Mouse (Mus musculus) G1E (cell line): ENCODE results near the gene Gpsm3. TPM values are rescaled to one million over a fixed set of nuclear protein-coding genes. Genes with fewer than 3 reads are reported as not detected.

Experiments used
- ATAC-seq: 2 replicates; pipeline ENCODE4 v1.8.0; 2016; ENCODE audit warnings: mild to moderate bottlenecking; ENCODE audit not compliant: insufficient number of reproducible peaks, poor library complexity, low FRiP score, severe bottlenecking; ENCODE audit errors: extremely low read depth
- DNase-seq: peaks from one replicate; pipeline ENCODE4 v3.0.0; 2012; ENCODE audit warnings: low spot score
- H3K27me3 ChIP-seq: 2 replicates; pipeline ENCODE4 v1.6.1; 2012; ENCODE audit warnings: mild to moderate bottlenecking, low read length, inconsistent platforms; ENCODE audit not compliant: insufficient read depth
- H3K36me3 ChIP-seq: replicated peaks from 2 replicates; pipeline ENCODE3; 2012; ENCODE audit warnings: mild to moderate bottlenecking, inconsistent platforms
- H3K4me1 ChIP-seq: 2 replicates; pipeline ENCODE4 v1.6.1; 2012; ENCODE audit warnings: low read depth, low read length, inconsistent platforms, mixed read lengths; ENCODE audit not compliant: insufficient read depth
- H3K4me3 ChIP-seq: 2 replicates; pipeline ENCODE4 v1.5.1; 2012; ENCODE audit warnings: low read depth, mild to moderate bottlenecking, inconsistent platforms, low read length, moderate library complexity, mixed read lengths
- H3K9me3 ChIP-seq: replicated peaks from 2 replicates; pipeline ENCODE4 v1.6.1; 2012; ENCODE audit warnings: inconsistent platforms
- CTCF ChIP-seq: IDR thresholded peaks from 2 replicates; pipeline ENCODE4 v1.5.1; 2012; ENCODE audit warnings: low read depth, low read length, inconsistent platforms, mixed read lengths
- GATA1 ChIP-seq: IDR thresholded peaks from 2 replicates; pipeline ENCODE4 v1.6.1; 2012; ENCODE audit warnings: borderline replicate concordance, low read length, inconsistent platforms, mixed read lengths
- GATA2 ChIP-seq: IDR thresholded peaks from 2 replicates; pipeline ENCODE4 v1.6.1; 2012; ENCODE audit warnings: low read depth, low read length, inconsistent platforms, borderline replicate concordance
- POLR2AphosphoS5 ChIP-seq: IDR thresholded peaks from 2 replicates; pipeline ENCODE4 v1.6.1; 2012; ENCODE audit warnings: low read depth, low read length, inconsistent platforms; ENCODE audit not compliant: insufficient replicate concordance
- TAL1 ChIP-seq: conservative IDR thresholded peaks from 2 replicates; pipeline ENCODE4 v1.6.1; 2012; ENCODE audit warnings: low read depth, low read length, inconsistent platforms, mixed read lengths
- polyA plus RNA-seq: library from polyadenylated mRNA; stranded (reverse); fragments of >175 nt; gene quantifications from 2 replicates; pipeline ENCODE4 v1.2.3, GENCODE M21; 2012
- total RNA-seq, 2 experiments: library from RNA; stranded (forward) in 1 of 2; stranded (reverse) in 1 of 2; fragments of 200-1000 nt in 1 of 2; fragments of >200 nt in 1 of 2; fragmentation: Nextera tagmentation in 1 of 2; gene quantifications; 2 replicates each; pipeline ENCODE4 v1.2.3; 2014 to 2017

The Gpsm3 gene
- total and polyA plus RNA-seq, 3 experiments, result 43.2 to 399 (median 99.5) TPM

DNA sequence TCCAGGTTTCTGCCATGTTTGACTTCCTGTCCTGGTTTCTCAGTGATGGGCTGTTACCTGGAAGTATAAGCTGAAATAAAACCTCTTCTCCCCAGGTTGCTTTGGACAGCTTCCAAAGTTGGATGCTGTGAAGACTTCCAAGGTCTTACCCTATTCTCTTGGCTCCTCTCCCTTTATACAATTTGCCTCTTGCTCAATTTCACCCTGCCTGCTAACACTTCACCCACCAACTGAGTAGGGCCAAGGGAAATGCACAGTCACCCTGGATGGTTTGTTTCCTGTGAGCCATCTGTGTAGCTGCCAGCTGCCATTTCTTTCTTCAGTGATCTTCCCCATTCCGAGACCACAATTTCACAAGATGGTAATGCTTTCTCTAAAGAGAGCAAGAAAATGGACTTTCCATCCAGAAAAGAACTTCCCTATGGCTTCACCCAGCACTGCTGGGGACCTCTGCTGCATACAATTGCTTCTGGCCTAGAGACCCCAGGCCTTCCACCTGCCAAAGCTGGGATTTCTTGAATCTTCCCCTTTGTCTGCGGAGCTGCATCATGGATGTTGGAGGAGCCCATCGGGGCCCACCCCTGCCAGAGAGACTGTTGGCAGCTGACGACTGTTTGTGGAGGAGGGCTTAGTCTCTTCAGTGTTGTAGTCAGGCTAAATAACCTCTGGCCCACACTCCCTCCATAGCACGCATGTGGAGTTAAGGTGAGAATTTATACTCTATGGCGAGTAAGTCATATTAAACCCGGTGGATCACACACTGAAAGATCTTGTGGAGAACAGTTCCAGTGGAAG is 50.1 kb downstream of the Gpsm3 start:
- no peak overlapping the region for H3K4me3 ChIP-seq
- no peak for DNase-seq
- ATAC-seq, result no peak
- H3K36me3 ChIP-seq, result no peaks in the 10 kb centered on the region
- H3K9me3 ChIP-seq, result no peaks in the 10 kb centered on the region
- no peak for TF ChIP-seq POLR2AphosphoS5
- TF ChIP-seq GATA1, result no peak
- no peak for TF ChIP-seq CTCF
- TF ChIP-seq GATA2, result no peak
- no peak for TF ChIP-seq TAL1
- no peaks in the 10 kb centered on the region; the same call in 1 of the 2 replicates for H3K4me1 ChIP-seq
- peaks cover 49% of the 10 kb centered on the region for H3K27me3 ChIP-seq

DNA sequence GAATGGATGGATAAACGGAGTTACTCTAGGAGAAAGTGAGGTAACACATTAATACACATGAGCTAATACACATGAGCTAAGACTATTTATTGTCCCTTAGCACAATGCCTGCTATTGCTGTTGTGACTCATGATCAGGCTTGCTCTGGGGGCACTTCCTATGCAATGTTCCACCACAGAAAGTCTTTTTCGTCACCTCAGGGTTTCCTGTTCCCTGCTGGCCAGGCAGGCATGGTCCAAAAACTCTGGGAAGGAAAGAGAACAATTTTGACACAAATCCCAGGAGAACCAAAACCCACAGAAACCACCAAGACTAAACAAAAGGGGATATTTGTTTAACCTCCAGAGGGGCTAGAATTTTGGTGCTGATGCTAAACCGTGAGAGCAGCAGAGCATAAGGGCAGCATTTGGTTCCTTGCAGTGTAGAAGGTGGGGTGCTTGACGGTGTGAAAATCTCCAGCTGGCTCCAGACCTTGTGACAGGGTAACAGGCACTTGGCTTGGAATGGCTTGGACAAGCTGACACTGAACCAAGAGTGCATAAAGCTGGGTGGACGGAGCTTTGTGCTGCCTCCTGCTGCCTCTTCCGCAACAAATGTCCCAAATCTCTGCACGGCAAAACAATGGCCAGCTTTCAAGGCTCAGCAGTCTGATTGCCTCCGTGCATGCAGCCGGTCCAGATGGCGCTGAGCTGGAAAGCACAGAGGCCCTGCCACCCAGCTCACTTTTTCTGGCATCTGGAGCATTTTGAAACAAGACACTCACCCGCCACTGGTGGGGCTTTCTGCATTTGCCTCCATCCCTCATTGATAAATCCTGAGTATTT is 51.4 kb downstream of the Gpsm3 start:
- Histone ChIP-seq H3K4me1 (peaks cover 11% of the 10 kb centered on the region), H3K9me3 (no peaks in the 10 kb centered on the region), H3K27me3 (peaks cover 43% of the 10 kb centered on the region), H3K4me3 (no peak overlapping the region), H3K36me3 (peaks cover 7% of the 10 kb centered on the region)
- DNase-seq (no peak), ATAC-seq (no peak)
- no peak for TF ChIP-seq POLR2AphosphoS5
- TF ChIP-seq GATA1, result no peak
- no peak for TF ChIP-seq CTCF
- TF ChIP-seq GATA2, result no peak
- TF ChIP-seq TAL1, result no peak

Other genes with a start within 250 kb of the Gpsm3 start
- gene Btnl2, start 235.0 kb upstream of the Gpsm3 start, total RNA-seq (2014; fragmentation: Nextera tagmentation), result not detected in 2 replicates
- 0.05 TPM in 1 of 2 replicates, not detected in the other for gene Btnl2, start 235.0 kb upstream of the Gpsm3 start, total RNA-seq (2017)
- gene Btnl2, start 235.0 kb upstream of the Gpsm3 start, polyA plus RNA-seq, result not detected in 2 replicates
- gene Btnl1, start 212.7 kb upstream of the Gpsm3 start, total RNA-seq (2014; fragmentation: Nextera tagmentation), result not detected in 2 replicates
- gene Btnl1, start 212.7 kb upstream of the Gpsm3 start, total RNA-seq (2017), result 0.22 TPM in 1 of 2 replicates, not detected in the other
- not detected in 2 replicates for gene Btnl1, start 212.7 kb upstream of the Gpsm3 start, polyA plus RNA-seq
- gene BC051142, start 191.0 kb upstream of the Gpsm3 start, total RNA-seq (2014; fragmentation: Nextera tagmentation), result not detected in 2 replicates
- gene BC051142, start 191.0 kb upstream of the Gpsm3 start, total RNA-seq (2017), result 0.05 and 0.17 TPM in 2 replicates
- gene BC051142, start 191.0 kb upstream of the Gpsm3 start, polyA plus RNA-seq, result not detected in 2 replicates
- not detected in 2 replicates for gene Btnl4, start 112.5 kb upstream of the Gpsm3 start, total RNA-seq (2014; fragmentation: Nextera tagmentation)
- 0.22 TPM in 1 of 2 replicates, not detected in the other for gene Btnl4, start 112.5 kb upstream of the Gpsm3 start, total RNA-seq (2017)
- not detected in 2 replicates for gene Btnl4, start 112.5 kb upstream of the Gpsm3 start, polyA plus RNA-seq
- gene Btnl6, start 72.5 kb upstream of the Gpsm3 start, total RNA-seq (2014; fragmentation: Nextera tagmentation), result not detected in 2 replicates
- 0.11 TPM in 1 of 2 replicates, not detected in the other for gene Btnl6, start 72.5 kb upstream of the Gpsm3 start, total RNA-seq (2017)
- gene Btnl6, start 72.5 kb upstream of the Gpsm3 start, polyA plus RNA-seq, result not detected in 2 replicates
- 0.19 and 0.60 TPM in 2 replicates for gene Notch4, start 25.5 kb upstream of the Gpsm3 start, total RNA-seq (2014; fragmentation: Nextera tagmentation)
- 0.52 and 0.60 TPM in 2 replicates for gene Notch4, start 25.5 kb upstream of the Gpsm3 start, total RNA-seq (2017)
- gene Notch4, start 25.5 kb upstream of the Gpsm3 start, polyA plus RNA-seq, result 0.34 and 0.88 TPM in 2 replicates
- 35.8 and 44.2 TPM in 2 replicates for gene Pbx2, start 1.5 kb downstream of the Gpsm3 start, total RNA-seq (2014; fragmentation: Nextera tagmentation)
- gene Pbx2, start 1.5 kb downstream of the Gpsm3 start, total RNA-seq (2017), result 25.1 and 39.6 TPM in 2 replicates
- gene Pbx2, start 1.5 kb downstream of the Gpsm3 start, polyA plus RNA-seq, result 137 and 138 TPM in 2 replicates
- 1.9 and 2.2 TPM in 2 replicates for gene Ager, start 8.1 kb downstream of the Gpsm3 start, total RNA-seq (2014; fragmentation: Nextera tagmentation)
- gene Ager, start 8.1 kb downstream of the Gpsm3 start, total RNA-seq (2017), result 2.1 TPM in 2 replicates
- gene Ager, start 8.1 kb downstream of the Gpsm3 start, polyA plus RNA-seq, result 5.7 and 6.5 TPM in 2 replicates
- gene Rnf5, start 13.9 kb downstream of the Gpsm3 start, total RNA-seq (2014; fragmentation: Nextera tagmentation), result 92.0 and 103 TPM in 2 replicates
- gene Rnf5, start 13.9 kb downstream of the Gpsm3 start, total RNA-seq (2017), result 17.4 and 17.7 TPM in 2 replicates
- gene Rnf5, start 13.9 kb downstream of the Gpsm3 start, polyA plus RNA-seq, result 63.3 and 70.8 TPM in 2 replicates
- gene Agpat1, start 14.5 kb downstream of the Gpsm3 start, total RNA-seq (2014; fragmentation: Nextera tagmentation), result 96.3 and 96.4 TPM in 2 replicates
- 24.7 and 25.8 TPM in 2 replicates for gene Agpat1, start 14.5 kb downstream of the Gpsm3 start, total RNA-seq (2017)
- 163 and 165 TPM in 2 replicates for gene Agpat1, start 14.5 kb downstream of the Gpsm3 start, polyA plus RNA-seq
- gene Egfl8, start 26.2 kb downstream of the Gpsm3 start, total RNA-seq (2014; fragmentation: Nextera tagmentation), result 1.5 TPM in 1 of 2 replicates, not detected in the other
- gene Egfl8, start 26.2 kb downstream of the Gpsm3 start, total RNA-seq (2017), result 0.29 and 0.93 TPM in 2 replicates
- gene Egfl8, start 26.2 kb downstream of the Gpsm3 start, polyA plus RNA-seq, result 0.80 and 1.1 TPM in 2 replicates
- 17.1 and 25.6 TPM in 2 replicates for gene Ppt2, start 38.7 kb downstream of the Gpsm3 start, total RNA-seq (2014; fragmentation: Nextera tagmentation)
- 5.5 and 5.8 TPM in 2 replicates for gene Ppt2, start 38.7 kb downstream of the Gpsm3 start, total RNA-seq (2017)
- gene Ppt2, start 38.7 kb downstream of the Gpsm3 start, polyA plus RNA-seq, result 30.8 and 35.1 TPM in 2 replicates
- gene Prrt1, start 39.7 kb downstream of the Gpsm3 start, total RNA-seq (2014; fragmentation: Nextera tagmentation), result not detected in 2 replicates
- gene Prrt1, start 39.7 kb downstream of the Gpsm3 start, total RNA-seq (2017), result not detected in 2 replicates
- not detected in 2 replicates for gene Prrt1, start 39.7 kb downstream of the Gpsm3 start, polyA plus RNA-seq
- gene Fkbpl, start 55.0 kb downstream of the Gpsm3 start, total RNA-seq (2014; fragmentation: Nextera tagmentation), result 1.6 and 4.7 TPM in 2 replicates
- 11.9 and 22.1 TPM in 2 replicates for gene Fkbpl, start 55.0 kb downstream of the Gpsm3 start, total RNA-seq (2017)
- gene Fkbpl, start 55.0 kb downstream of the Gpsm3 start, polyA plus RNA-seq, result 6.5 and 7.8 TPM in 2 replicates
- gene Atf6b, start 57.3 kb downstream of the Gpsm3 start, total RNA-seq (2014; fragmentation: Nextera tagmentation), result 20.5 and 23.0 TPM in 2 replicates
- 7.8 and 9.2 TPM in 2 replicates for gene Atf6b, start 57.3 kb downstream of the Gpsm3 start, total RNA-seq (2017)
- 89.0 and 103 TPM in 2 replicates for gene Atf6b, start 57.3 kb downstream of the Gpsm3 start, polyA plus RNA-seq
- gene Tnxb, start 80.7 kb downstream of the Gpsm3 start, total RNA-seq (2014; fragmentation: Nextera tagmentation), result 0.08 TPM in 1 of 2 replicates, not detected in the other
- under 0.01 and 0.06 TPM in 2 replicates for gene Tnxb, start 80.7 kb downstream of the Gpsm3 start, total RNA-seq (2017)
- not detected in 2 replicates for gene Tnxb, start 80.7 kb downstream of the Gpsm3 start, polyA plus RNA-seq
- gene C4b, start 154.1 kb downstream of the Gpsm3 start, total RNA-seq (2014; fragmentation: Nextera tagmentation), result not detected in 2 replicates
- gene C4b, start 154.1 kb downstream of the Gpsm3 start, total RNA-seq (2017), result 0.33 TPM in 1 of 2 replicates, not detected in the other
- not detected in 2 replicates for gene C4b, start 154.1 kb downstream of the Gpsm3 start, polyA plus RNA-seq
- gene Cyp21a1, start 214.8 kb downstream of the Gpsm3 start, total RNA-seq (2014; fragmentation: Nextera tagmentation), result not detected in 2 replicates
- gene Cyp21a1, start 214.8 kb downstream of the Gpsm3 start, total RNA-seq (2017), result not detected in 2 replicates
- not detected in 2 replicates for gene Cyp21a1, start 214.8 kb downstream of the Gpsm3 start, polyA plus RNA-seq
- 16.6 and 33.4 TPM in 2 replicates for gene Stk19, start 247.1 kb downstream of the Gpsm3 start, total RNA-seq (2014; fragmentation: Nextera tagmentation)
- gene Stk19, start 247.1 kb downstream of the Gpsm3 start, total RNA-seq (2017), result 19.6 and 23.1 TPM in 2 replicates
- 47.6 and 50.2 TPM in 2 replicates for gene Stk19, start 247.1 kb downstream of the Gpsm3 start, polyA plus RNA-seq
- 25.4 and 27.7 TPM in 2 replicates for gene Dxo, start 247.2 kb downstream of the Gpsm3 start, total RNA-seq (2014; fragmentation: Nextera tagmentation)
- gene Dxo, start 247.2 kb downstream of the Gpsm3 start, total RNA-seq (2017), result 18.2 and 22.7 TPM in 2 replicates
- 58.7 and 70.5 TPM in 2 replicates for gene Dxo, start 247.2 kb downstream of the Gpsm3 start, polyA plus RNA-seq